8 mouse cellular contexts compared by ENCODE assay signal in the genomic region with DNA sequence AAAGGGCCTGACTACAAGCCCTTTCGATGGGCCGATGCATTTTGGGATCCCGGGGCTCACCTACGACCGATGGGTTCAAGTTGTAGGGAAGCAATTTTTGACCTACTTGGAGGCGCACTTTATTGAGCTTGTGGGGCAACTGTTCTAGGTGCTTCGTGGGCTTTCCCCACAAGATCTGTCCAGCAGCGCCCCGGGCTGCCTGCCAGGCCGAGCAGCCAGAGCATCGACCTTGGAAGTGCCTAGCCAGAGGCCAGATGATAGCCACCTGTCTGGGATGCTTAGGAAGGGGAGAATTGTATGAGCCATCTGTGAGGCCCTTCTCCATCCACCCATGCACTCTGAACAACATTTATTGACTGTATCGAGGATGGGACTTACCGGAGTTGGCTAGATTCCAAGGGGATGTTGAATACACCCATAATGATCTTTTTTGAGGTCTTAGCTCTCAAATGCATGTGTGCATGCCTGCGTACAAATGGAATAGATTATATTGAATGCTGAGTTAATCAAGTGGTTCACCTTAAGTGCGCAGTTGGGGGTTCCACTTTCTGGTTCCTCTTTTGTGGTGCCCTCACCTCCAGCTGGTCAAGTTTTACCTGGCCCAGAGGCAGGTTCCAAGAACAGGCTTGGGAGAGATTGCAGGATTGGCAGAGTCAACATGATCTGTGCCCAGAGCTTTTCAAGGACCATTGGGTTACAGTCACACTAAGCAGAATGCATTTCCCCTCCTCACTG. TPM values are rescaled to one million over a fixed set of nuclear protein-coding genes. Genes with fewer than 3 reads are reported as not detected.
DNase-seq lines count a peak whose midpoint lies in the region; ATAC-seq and TF ChIP-seq lines count a peak whose summit lies in the region.

No protein-coding gene starts in this region.

- H3K27me3 ChIP-seq in thymus, adult 2 months (ENCODE audit: control insufficient read depth, insufficient read depth, low read length): no peaks in the 10 kb centered on the region
- H3K27me3 ChIP-seq in heart, embryonic 16.5 days (ENCODE audit: control insufficient read depth, insufficient read depth, low read length): no peaks in the 10 kb centered on the region
- no peaks in the 10 kb centered on the region for H3K27me3 ChIP-seq in midbrain, embryonic 15.5 days (replicated peaks)

- 3% methylated on average over 15 of the region's 15 CpGs for WGBS in thymus, adult 2 months
- 14% methylated on average over 15 of the region's 15 CpGs for WGBS in heart, embryonic 16.5 days
- 14% methylated on average over 15 of the region's 15 CpGs for WGBS in midbrain, embryonic 15.5 days

- H3K4me3 ChIP-seq in thymus, adult 2 months (ENCODE audit: control insufficient read depth, insufficient read depth, low read length): peak overlapping the region; percentile 71
- peak overlapping the region; percentile 93 for H3K4me3 ChIP-seq in cortical plate, adult 2 months (ENCODE audit: insufficient read depth, low read length)
- H3K4me3 ChIP-seq in heart, embryonic 16.5 days (ENCODE audit: low read length): peak overlapping the region; percentile 88
- peak overlapping the region; percentile 84 for H3K4me3 ChIP-seq in midbrain, embryonic 15.5 days

- no peaks in the 10 kb centered on the region for H3K9me3 ChIP-seq in heart, embryonic 16.5 days (replicated peaks; ENCODE audit: control insufficient read depth, low read length)
- H3K9me3 ChIP-seq in midbrain, embryonic 15.5 days: no peaks in the 10 kb centered on the region

- no peak for TF ChIP-seq POLR2A in thymus, adult 2 months (IDR thresholded peaks at IDR 0.05; ENCODE audit: control insufficient read depth, extremely low read depth, insufficient read depth, low read length, poor library complexity)
- no peak for TF ChIP-seq POLR2A in cortical plate, adult 2 months (IDR thresholded peaks at IDR 0.05; ENCODE audit: extremely low read depth, insufficient read depth, low read length)

- TF ChIP-seq CTCF in thymus, adult 2 months (IDR thresholded peaks at IDR 0.05; ENCODE audit: borderline replicate concordance, control insufficient read depth, extremely low read depth, insufficient read depth, low read length, poor library complexity): no peak
- no peak for TF ChIP-seq CTCF in cortical plate, adult 2 months (IDR thresholded peaks at IDR 0.05; ENCODE audit: extremely low read depth, insufficient read depth, low read length)

- H3K4me1 ChIP-seq in thymus, adult 2 months (replicated peaks; ENCODE audit: control insufficient read depth, insufficient read depth, low read length): peaks cover 47% of the 10 kb centered on the region
- peaks cover 19% of the 10 kb centered on the region for H3K4me1 ChIP-seq in cortical plate, adult 2 months (ENCODE audit: control insufficient read depth, insufficient read depth, low read length)
- peaks cover 26% of the 10 kb centered on the region for H3K4me1 ChIP-seq in heart, embryonic 16.5 days (ENCODE audit: control insufficient read depth, insufficient read depth, low read length)
- H3K4me1 ChIP-seq in midbrain, embryonic 15.5 days: peaks cover 48% of the 10 kb centered on the region

- no peaks in the 10 kb centered on the region for H3K36me3 ChIP-seq in thymus, adult 2 months (ENCODE audit: control insufficient read depth, insufficient read depth, low read length)
- no peaks in the 10 kb centered on the region for H3K36me3 ChIP-seq in heart, embryonic 16.5 days (ENCODE audit: control insufficient read depth, insufficient read depth)
- no peaks in the 10 kb centered on the region for H3K36me3 ChIP-seq in midbrain, embryonic 15.5 days (replicated peaks)

- peak overlapping the region; percentile 92 for H3K9ac ChIP-seq in heart, embryonic 16.5 days (ENCODE audit: low read length)
- peak overlapping the region; percentile 90 for H3K9ac ChIP-seq in midbrain, embryonic 15.5 days

- no peak for DNase-seq in thymus, adult 2 months
- no peak for DNase-seq in thymus, postnatal 4 days
- DNase-seq in kidney, postnatal 25 days: peak; percentile 62 to 78
- DNase-seq in layer of hippocampus, adult 9-10 months (ENCODE audit: low spot score): no peak
- DNase-seq in layer of hippocampus, adult 11-12 months (ENCODE audit: low spot score): no peak

- ATAC-seq in heart, embryonic 16.5 days (replicated peaks; ENCODE audit: extremely low read depth, insufficient read depth, low FRiP score): no peak
- ATAC-seq in midbrain, embryonic 15.5 days (replicated peaks): no peak

- 0 out of 2 replicates have a peak overlapping the region, but pooled peaks have one; percentile 16 for H3K27ac ChIP-seq in thymus, adult 2 months (ENCODE audit: control insufficient read depth, insufficient read depth, low read length)
- H3K27ac ChIP-seq in cortical plate, adult 2 months (ENCODE audit: insufficient read depth, low read length): peak overlapping the region; percentile 38
- H3K27ac ChIP-seq in heart, embryonic 16.5 days (ENCODE audit: low read length): peak overlapping the region; percentile 68
- peak overlapping the region; percentile 89 for H3K27ac ChIP-seq in midbrain, embryonic 15.5 days

- peak overlapping the region; percentile 93 for H3K4me2 ChIP-seq in heart, embryonic 16.5 days (ENCODE audit: low read depth, low read length)
- H3K4me2 ChIP-seq in midbrain, embryonic 15.5 days: peak overlapping the region; percentile 83

RNA-seq across cellular contexts. Expression of gene Abhd2, which starts 0.9 kb away (rescaled TPM):
- polyA plus RNA-seq in thymus, adult 2 months (2012; rRNA removed): 32.5 and 34.0 TPM in 2 replicates
- 43.1 and 43.5 TPM in 2 replicates for polyA plus RNA-seq in cortical plate, adult 2 months (2012; rRNA removed)
- polyA plus RNA-seq in heart, embryonic 16.5 days (2015; fragmentation: Nextera tagmentation; extraction: Ambion mirVana): 4.1 and 4.9 TPM in 2 replicates
- polyA plus RNA-seq in midbrain, embryonic 15.5 days (2015; fragmentation: Nextera tagmentation; extraction: Ambion mirVana): 16.8 and 18.2 TPM in 2 replicates

Comparison
In these comparisons a context has a peak if more than half of its experiments do, and no peak if none do; other contexts are left out.
1. DNase-seq: peak in kidney, postnatal 25 days (2 of 2); none in thymus, adult 2 months (single experiment), thymus, postnatal 4 days (single experiment), layer of hippocampus, adult 9-10 months (single experiment) and layer of hippocampus, adult 11-12 months (single experiment).
2. H3K27ac ChIP-seq: peak in every context shown above with its lines; median percentile 89 in midbrain, embryonic 15.5 days; 68 in heart, embryonic 16.5 days; 38 in cortical plate, adult 2 months; 16 in thymus, adult 2 months.
3. Peak in every context shown above with its lines, with median percentiles within 50 percentile points of each other: H3K4me3 ChIP-seq.